Mouse (Mus musculus) retina, postnatal 1 day (tissue): ENCODE measurements around the gene Gm3250.
A peak's percentile ranks its signal among the peaks of the same experiment; 100 is the strongest.

ENCODE experiments used
- DNase-seq: peaks from one replicate; pipeline ENCODE4 v3.0.0-alpha.2; 2012

Gm3250 gene

GRCm38 (mm10) chr10:77750686-77751085, 31.7 kb downstream of the Gm3250 start:
- peak; percentile 29 for DNase-seq

- peak; percentile 46 for DNase-seq
Measured at GRCm38 (mm10) chr10:77741924-77742688, 40.2 kb downstream of the Gm3250 start, which contains the start of gene Gm18596. TSS of gene Gm18596 (minus strand) at chr10:77742638.

DNA sequence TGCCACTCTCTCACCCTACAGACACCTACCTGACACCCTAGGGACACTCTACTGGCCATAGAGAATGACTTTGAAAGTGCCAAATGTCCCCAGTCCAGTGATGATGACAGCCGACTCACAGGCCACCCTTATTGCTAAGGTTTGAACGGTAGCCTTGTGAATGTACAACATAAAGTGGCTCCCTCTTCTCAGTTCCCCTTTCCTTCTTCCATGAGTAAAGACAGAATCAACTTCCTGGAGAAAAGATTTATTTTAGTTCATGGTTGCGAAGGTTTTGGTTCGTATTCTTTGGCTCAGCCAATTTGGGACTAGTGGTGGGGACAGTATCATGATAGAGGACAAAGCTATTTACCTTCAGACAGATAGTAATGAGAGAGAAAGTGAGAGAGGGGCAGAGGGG, 43.4 kb downstream of the Gm3250 start:
- no peak for DNase-seq

DNA sequence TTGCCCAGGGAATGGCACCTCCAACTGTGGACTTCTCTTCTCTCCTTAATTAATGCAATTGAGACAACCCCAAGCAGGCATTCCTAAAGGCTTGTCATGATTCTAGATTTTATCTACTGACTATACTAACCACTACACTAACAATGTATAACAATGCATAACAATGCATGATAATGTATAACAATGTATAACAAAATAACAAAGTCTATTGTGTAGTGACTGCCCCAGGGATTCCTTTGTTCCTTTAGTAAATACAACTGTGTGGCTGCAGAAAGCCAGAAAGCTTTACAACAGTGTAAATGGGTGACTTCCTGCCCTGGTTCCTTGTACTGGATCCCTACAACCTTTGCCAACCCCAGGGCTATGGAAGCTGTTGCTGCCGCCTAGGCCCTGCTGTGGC, 46.4 kb downstream of the Gm3250 start:
- no peak for DNase-seq
